Mouse (Mus musculus) lung, adult 2 months (tissue): Measurements from ENCODE around the gene Camsap1.

Experiments
- CTCF ChIP-seq: fragments of 200-500 bp; IDR thresholded peaks from 2 replicates; pipeline ENCODE4 v1.5.1; 2011; ENCODE audit warnings: mild to moderate bottlenecking, low read length, control low read depth; ENCODE audit not compliant: insufficient read depth
- POLR2A ChIP-seq: fragments of 200-500 bp; IDR thresholded peaks from 2 replicates; pipeline ENCODE4 v1.6.1; 2011; ENCODE audit warnings: low read depth, mild to moderate bottlenecking, control low read depth, low read length, borderline replicate concordance; ENCODE audit errors: extremely low read depth

- TF ChIP-seq POLR2A (no peak), CTCF (no peak)
Observed at GRCm38 (mm10) chr2:25989651-25990050, 6.6 kb upstream of the Camsap1 start.
